Mouse (Mus musculus): ENCODE data around the gene Slc22a18.

DNA sequence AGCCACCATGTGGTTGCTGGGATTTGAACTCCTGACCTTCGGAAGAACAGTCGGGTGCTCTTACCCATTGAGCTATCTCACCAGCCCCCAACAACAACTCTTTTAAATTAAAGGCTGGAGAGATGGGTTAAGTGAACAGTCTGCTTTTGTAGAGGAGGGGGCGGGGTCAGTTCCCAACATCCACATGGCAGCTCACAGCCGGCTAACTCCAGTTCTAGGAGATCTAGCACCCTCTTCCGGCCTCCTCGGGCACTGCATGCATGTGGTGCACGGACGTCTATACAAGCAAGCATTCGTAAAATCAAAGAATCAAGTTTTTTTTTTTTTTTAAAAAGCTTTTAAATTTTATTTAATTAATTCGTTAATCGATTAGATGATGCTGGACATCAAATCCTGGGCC lies 32.3 kb downstream of the Slc22a18 start:
- TF ChIP-seq CTCF (IDR thresholded peaks at IDR 0.05; ENCODE audit: control insufficient read depth, insufficient read depth, low read length) (peak; percentile 71), POLR2A (IDR thresholded peaks at IDR 0.05; ENCODE audit: borderline replicate concordance, control insufficient read depth, low read depth, low read length) (no peak)
